Mouse (Mus musculus) lung, postnatal 4 days (tissue): ENCODE data around the gene Ssh1.

Experiments used
- DNase-seq, 2 experiments: peaks; one replicate each; pipeline ENCODE4 v3.0.0; 2021

The Ssh1 gene

DNA sequence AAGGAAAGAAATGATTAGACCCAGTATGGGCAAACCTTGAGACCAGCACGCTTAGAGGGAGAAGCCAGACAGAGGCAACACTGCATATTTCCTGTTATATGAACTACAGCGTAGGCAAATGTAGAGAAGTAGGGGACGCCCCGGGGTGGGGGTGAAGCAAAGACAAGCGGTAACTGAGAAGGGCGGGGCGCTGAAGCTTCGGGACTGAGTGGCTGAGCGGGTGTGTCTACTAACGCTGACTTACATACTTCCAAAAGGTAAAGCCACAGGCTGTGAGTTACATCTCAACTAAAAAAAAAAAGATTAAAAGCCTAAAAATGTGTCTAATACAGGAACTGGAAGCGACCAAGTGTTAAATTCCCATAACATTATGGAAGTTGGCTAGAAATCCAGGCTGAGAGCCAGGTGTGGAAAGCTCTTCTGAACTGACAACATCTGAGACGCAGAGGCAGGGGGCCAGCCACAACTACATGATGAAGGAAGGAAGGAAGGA is 1.3 kb downstream of the Ssh1 start:
- peak; percentile 80 to 84 for DNase-seq

DNA sequence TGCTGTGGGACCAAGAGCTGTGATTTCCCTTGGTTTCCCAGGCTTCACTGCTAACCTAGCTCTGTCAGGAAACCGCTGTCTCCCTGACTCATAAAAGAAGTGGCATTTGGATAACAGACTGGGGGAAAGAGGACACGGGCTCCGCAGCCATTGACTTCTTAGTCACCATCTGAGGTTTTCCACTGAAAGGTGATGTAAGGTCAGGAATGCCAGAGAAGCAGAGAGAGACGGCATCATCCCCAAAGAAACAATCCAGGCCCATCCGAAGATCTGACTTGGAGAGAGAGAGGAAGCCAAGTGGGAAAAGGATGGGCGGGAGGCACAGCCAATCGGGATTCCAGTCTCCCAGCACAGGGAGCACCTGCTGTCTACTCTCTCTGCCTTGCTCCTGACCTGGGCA is 2.6 kb downstream of the Ssh1 start:
- no peak for DNase-seq

DNA sequence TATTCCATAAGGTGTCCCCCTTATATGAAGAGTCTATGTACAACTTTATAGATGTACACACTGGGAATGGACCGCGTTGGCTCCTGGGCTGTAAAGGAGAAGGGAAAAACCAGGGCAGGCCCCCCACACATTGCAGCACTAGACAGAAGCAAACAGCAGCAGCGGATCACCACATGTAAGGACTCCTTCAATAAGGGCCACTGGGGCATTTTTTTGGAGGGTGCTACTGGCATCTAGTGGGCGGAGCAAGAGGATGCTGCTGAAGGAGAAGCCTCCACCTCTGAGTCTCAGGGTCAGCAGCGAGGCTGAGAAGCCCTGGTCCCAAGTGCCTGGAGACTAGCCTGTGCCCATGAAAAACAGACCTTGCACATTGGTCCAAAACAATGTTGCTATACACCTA is 3.1 kb downstream of the Ssh1 start:
- DNase-seq: no peak

DNA sequence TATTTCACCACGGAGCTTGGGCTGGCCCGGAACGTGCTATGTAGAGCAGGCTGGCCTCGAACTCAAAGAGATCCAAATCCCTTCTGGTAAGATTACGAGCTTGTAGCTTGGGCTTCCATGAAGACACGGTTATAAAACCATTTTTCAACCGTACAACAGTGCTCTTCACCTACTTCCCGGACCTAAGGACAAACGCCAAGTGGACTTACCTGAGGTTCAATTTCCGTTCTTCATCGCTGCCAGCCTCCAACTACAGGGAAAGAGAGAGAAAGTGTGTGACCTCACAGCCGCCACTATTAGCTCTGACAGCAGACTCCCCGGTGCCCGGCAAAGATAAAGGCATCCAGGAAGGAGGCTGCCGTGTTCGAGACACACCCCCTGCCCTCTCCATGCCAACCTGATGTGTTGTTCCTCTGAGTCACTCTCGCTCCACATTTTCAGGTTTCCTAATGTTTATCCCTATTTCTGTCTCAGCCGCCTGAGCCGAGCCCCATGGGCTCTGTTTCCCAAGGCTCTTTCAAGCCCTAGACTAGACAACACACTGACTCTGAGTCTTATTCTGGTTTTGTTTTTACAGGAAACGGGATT is 4.2 kb downstream of the Ssh1 start:
- peak; percentile 27 to 52 for DNase-seq

DNA sequence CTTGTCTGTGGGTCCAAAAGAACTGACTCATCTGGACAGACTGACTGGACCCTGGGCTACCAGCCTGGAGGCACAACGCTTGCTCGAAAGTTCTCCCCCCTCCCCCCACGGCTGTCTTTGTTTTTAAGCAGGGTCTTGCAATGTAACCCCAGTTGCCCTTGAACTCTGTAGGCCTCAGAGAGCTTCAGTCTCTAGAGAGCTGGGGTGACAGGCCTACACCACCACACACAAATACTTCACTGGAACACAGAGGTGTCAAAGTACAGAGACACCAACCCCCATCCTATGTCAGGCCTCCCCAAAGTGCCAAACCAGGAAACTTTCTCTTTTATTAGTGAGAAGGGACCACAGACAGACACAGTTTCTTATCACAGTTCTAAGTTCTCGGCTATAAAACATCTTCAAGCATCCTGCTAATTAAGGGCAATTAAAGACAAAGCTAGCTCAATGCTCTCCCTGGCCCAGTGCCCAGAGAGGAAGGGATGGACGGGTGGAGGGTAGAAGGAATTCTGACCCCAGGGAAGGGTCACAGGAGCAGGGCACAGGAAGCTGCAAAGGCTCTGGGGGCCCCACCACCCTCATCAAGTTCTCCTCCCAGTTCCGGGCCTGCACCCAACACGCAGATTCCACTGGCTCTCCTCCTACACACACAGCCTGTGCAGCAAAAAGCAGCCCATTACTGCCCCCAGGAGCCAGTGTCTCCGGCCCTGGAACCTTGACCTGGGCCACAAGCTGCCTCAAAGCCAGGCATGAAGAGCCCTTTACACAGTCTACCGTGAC is 7.3 kb downstream of the Ssh1 start:
- DNase-seq: peak; percentile 62 to 82

DNA sequence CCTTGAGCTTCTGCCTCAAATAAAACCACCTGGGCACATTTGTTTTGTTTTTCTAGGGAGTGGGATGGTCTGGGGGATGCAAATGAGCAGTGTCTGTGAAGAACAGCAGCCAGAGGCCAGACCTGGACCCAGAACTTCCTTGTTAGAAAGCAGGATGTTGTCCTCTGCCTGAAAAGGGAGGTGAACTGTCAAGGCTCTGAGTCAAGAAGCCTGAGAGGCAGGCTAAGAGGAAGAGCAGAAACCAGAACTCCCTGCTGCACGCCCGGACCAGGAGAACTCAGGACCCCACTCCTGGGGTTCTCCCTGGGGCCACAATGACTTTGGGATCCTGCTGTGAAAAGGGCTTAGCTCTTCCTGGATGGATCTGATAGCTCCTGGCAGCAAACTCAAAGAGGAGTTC is 8.0 kb downstream of the Ssh1 start:
- DNase-seq: no peak

DNA sequence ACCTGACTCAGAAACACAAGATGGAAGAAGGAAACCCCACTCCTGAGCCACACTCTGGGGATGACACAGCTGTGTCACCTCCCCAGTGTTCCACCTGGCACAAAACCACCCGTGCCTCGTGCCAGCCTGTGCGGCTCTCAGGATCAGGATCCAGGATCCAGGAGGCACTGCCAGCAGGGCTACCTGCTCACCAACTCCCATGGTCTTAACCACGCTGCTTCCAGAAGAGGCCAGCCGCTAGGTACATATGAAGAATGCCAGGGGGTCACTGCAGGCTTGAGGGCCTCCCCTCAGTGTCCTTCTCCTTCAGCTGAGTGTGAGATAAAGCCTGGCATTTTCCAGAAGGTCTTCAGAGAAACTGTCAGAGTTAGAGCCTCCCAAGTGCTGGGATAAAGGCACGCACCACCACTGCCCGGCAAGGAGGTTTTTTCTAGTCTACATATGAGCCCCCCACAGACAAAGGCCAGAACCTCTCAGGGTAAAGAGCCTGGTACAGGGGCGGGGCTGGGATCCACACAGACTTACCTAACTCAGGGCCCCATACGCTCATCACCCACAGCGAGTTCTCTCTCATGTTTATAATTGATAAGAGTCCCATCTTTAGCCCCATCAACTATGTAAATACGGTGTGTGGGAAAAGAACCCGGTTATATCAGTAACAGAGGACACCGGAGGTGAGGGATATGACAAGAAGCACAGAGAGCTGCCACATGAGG is 9.5 kb downstream of the Ssh1 start:
- DNase-seq: no peak

DNA sequence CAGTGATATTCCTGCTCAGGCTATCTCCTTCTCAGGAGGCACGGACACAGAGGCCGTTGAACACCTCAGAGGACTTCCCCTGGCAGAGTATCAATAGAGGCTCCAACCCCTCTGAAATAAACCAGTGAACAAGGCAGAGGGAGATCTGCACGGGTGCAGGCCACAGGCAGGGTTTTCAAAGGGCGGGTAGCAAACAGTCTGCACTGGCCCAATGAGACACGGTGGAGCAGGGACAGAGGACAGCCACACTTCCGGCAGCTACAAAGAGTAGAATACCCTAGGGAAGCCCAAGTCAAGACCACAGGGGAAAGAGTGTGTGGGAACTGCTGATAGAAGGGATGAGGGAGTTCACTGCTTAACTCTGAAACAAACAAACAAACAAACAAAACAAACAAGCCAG is 10.2 kb downstream of the Ssh1 start:
- no peak for DNase-seq

DNA sequence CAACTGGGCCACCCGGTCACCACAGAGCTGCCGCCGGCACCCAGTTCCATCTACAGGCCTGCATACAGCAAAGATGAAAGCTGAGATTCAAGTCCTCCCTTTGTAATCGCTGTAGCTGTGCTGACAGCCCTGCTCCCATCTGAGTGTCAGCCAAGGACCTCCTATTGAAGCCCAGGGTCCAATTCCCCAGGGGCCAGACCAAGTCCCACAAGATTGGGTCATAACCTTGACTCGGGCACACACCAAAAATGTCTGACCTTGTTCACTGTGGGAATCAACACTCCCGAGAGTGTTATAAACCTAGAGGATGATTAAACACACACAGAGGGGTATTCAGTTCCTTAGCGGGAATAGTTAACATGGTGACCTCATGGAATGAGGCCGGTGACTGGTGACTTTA is 11.9 kb downstream of the Ssh1 start:
- DNase-seq: no peak

DNA sequence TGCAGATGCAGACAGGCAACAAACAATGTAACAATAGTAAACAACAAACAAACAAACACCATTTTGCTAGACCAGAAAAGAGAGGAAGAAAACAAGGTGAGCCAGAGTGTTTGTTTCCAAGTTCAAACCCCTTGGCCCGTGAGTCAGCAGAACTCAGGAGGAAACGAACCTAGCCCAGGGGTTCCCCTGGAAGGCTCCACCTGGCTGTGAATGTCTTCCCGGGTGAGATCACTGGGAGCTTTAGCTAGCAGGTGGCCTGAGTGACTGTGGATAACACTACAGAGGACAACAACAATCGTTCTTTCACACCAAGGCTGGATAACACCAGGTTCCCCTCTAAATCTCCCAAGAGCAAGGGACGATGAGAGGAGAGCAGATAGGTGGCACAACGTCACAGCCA is 12.5 kb downstream of the Ssh1 start:
- DNase-seq: no peak

DNA sequence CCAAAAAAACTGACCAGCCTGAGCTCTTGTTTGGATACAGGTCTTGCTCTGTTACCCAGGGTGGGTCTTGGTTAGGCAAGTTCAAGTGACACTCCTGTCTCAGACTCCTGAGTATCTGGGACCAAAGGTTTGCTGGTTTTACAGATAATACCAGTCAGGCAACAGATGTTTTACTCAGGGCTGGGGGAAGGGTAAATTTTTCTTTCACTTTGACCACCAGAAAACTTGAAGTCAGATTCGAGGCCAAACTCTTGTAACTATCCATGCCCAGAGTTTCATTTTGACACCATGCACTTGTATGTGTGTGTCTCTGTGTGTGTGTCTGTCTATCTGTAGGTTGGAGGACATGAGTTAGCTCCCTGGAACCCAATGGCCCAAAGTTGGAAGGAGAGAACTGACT is 13.2 kb downstream of the Ssh1 start:
- DNase-seq: no peak

DNA sequence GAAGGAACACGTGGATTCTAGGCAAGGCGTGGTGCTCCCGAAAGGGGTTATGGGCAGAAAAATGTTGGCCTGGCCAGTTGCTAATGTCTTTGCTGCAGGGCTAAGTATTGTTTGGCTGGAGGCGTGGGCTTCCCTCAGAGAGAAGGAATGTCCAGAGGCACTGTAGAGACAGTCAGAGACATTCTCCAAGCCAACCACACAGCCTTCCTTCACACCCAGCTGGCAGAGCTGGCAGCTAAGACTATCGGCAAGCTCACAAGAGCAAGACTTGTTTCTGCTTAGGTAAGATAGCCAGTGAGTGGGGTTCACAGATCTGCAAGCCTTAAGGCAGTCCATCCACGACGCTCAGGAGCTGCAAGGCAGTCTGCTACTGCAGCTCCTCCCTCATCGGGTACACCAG is 16.4 kb downstream of the Ssh1 start:
- DNase-seq: peak; percentile 41 to 63

DNA sequence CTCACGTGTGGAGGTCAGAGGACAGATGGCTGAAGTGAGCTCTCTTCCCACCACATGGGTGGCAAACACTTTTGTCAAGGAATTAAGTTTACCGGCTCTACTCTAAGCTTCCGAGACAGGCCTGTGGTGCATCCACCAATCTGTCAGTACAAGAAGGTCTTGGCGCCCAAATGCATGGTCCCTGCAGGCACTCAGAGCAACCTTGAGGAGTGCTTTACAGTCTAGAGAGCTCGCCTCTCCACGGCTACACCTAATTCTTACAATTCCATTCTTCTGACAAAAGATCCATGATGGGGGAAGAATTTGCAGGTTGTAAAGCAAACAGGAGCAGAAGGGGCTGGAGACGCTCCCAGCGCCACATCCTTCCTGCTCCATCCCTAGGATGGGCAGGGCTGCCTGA is 17.1 kb downstream of the Ssh1 start:
- DNase-seq: peak in 1 of 2 experiments; percentile 66

DNA sequence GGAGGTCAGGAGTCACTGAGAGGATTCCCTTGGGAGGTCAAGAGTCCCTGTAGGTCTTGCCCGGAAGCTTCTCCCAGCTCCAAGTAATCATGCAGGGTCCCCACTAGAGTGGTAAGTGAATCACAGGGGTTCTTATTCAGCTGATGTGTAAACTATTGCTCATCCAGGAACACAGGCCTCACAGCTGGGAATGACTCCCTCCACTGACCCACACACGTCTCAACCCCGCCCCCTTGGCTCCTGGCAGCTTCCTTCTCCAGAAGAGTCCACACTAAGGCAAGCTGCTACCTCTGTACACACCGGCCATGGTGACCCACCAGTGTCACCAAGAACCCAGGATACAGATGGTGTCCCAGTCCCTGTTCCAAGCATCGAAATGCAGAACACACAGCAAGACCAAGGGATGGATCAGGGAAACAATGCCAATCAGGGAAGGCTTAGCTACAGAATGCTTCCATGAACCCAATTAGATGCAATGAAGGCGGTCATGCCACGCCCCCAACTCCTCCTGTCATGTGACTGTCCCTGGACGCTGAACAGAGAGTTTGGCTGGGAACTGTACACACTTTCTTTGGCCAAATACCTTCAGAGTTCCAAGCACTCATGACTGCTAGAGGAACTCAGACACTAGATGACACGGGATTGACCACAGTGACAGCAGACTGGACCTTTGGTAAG is 18.0 kb downstream of the Ssh1 start:
- DNase-seq: peak; percentile 78 to 86

DNA sequence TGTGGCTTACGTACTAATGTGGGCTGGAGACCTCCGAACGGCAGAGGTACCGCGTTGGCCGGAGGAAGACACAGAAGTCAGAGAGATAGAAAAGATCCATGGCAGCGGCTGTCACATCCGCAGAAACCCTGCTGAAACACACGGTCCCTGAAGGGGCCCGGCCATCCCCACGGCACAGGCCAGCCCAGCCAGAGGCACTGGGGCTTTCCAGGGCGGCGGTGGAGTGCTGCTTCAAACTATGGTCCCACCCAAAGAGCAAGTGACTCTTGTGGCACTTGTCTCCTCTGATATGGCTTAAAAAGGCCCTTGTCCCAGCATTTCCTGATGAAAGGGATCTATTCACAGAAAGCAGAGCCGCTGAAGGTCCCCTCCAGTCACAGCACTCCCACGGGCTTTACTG is 19.1 kb downstream of the Ssh1 start:
- DNase-seq: peak in 1 of 2 experiments; percentile 76

DNA sequence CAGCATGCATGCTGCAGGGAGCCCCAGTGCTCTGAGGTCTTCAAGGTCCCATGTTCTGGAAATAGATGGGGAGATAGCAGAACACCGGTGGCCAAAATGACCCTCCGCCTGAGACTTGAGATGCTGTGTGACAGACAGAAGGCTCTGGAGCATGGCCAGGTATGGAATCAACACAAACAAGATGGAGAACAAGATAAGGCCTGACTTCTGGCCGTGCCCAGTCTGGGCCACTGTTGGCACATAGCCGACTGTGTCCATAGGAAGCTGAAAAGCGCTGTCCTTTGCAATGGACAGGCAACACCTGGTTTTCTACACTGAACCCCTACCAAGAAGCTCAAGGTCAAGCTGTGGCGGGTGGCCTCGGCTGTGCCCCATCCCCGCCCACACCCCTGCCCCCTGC is 19.9 kb downstream of the Ssh1 start:
- DNase-seq: peak in 1 of 2 experiments; percentile 51

DNA sequence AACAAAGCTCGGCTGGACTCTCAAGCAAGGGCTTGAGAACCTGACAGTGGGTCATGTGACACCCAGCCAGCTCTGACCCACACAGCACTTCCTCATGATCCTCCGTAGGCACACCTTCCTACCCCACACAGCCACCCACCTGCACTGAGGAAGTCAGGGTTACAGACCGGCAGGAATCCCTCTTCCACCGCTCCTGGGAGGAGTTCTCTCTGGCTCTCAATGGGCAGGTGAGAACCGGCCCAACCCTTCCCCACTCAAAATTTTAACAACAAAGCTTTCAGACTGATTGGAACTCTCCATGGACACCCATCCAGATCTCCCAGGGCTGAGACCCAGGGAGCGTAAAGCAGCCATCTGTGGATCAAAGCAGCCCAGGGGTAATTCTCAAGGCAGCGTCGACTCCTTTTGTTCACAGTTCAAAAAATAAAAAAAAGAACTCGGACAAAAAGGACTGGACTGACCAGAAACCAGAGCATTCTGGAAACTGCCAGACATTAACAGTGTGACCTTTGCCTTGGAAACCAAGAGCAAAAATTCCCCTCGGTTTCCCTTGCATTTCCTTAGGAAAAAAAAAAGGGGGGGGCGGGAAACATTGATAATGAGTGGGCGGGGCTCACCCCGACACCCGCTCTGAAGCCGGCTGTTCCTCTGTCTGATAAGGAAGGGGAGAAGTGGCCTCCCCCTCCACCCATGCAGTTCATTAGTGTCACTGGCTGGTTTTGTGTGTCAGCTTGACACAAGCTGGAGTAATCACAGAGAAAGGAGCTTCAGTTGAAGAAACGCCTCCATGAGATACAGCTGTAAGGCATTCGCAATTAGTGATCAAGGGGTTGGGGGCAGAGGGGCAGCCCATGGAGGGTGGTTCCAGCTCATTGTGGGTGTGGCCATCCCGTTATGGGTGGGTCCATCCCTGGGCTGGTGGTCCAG is 20.8 kb downstream of the Ssh1 start:
- DNase-seq: peak in 1 of 2 experiments; percentile 59

DNA sequence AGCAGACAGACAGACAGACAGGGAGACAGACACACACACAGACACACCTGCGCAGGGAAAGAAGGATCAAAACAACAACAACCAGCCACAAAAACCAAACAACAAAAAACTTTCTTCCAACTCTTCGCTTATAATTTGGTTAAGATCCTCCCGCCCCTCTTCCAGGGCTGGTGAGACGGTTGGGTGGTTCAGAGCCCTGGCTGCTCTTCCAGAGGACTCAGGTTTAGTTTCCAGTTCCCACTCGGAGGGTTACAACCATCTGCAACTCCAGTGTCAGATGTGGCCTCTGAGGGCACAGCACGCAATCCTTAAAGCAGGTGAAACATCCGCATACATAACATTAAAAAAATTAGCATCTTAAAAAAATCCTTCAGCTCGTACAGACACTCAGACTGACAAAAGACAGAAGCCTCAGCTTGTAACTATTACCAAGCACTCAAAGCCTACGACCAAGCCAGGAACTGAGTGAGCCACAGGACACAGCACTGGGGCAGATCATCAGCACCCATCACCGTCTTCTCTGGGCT is 22.2 kb downstream of the Ssh1 start:
- DNase-seq: no peak

DNA sequence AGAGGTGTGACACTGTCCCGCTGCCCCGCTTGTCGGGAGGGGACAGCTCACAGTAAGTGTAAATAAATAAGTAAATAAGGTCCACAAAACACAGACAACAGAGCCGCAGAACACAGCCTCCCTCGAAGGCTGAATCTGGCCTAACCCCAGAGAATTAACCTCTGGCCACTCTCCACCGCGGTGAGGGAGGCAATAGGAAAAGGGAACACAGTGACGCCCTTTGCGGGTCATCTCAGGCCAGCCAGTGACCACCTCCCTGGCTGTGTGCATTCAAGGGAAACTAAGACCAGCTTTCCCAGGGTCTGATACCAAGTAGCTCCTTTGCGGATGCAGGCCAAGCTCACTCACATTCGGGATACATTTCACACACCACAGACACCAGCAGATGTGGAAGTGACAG is 25.3 kb downstream of the Ssh1 start:
- DNase-seq: no peak

DNA sequence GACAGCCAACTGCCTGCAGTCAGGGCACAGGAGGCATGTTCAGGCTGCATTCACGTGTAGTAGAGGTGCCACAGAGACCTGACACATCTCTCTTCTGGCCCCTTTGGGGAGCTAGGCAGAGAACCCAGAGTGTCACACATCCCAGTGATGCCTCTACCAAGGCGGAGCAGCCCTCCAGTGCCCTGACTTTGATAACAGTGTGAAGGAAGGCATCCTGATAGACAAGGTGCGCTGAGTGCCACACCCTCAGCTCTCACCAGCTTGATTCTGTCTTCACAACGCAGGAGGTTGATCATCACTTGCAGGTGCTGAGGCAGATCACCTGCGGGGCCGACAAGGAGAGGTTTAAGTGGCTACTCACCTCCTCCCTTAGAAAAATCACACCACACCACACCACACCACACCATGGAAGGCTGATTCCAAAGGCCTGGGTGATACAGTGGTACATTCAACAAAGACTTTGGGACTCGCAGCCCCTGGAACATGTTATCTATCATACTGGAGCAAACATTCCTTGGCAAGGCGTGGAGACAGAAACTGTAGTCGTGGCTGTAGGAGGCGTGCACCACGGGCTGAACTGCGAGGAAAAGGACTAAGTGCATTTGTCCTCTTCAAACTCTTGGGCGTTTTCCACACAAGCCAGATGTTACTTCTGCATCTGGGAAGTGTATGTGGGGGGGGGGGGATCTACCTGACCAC is 27.1 kb downstream of the Ssh1 start:
- no peak for DNase-seq

DNA sequence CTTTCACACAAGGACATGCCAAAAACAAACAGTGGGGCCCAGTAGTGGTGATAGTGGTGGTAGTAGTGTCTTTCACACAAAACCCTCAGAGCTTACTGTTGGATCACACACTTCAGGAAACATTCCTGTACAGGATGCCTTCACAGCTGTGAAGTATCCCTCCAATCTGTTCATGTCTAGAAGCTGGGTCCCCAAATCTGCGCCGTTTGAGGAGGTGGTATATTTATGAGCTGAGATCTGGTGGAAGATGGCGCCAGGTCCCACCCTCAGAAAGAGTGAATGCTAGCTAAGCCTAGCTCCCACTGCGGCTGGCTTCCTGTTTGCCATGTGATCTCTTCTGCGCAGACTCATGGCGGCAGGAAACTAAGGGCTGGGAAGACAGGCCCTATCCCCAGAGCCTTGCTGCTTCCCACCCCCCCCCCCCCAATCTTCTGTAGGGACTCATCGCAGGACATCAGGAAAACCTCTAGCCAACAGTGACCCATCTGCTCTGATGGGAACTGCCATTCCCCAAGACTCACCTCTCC is 28.0 kb downstream of the Ssh1 start:
- DNase-seq: no peak
